Mouse (Mus musculus) gastrocnemius, adult 2 months (tissue): ENCODE results near the gene Zc3h13. TPM values are rescaled to one million over a fixed set of nuclear protein-coding genes. Genes with fewer than 3 reads are reported as not detected.

ENCODE experiments used
- DNase-seq: peaks from one replicate; pipeline ENCODE4 v3.0.0; 2022
- H3K27ac ChIP-seq: fragments of 200-600 bp; 2 replicates; pipeline ENCODE4 v1.8.1; 2022; ENCODE audit warnings: mild to moderate bottlenecking
- H3K4me3 ChIP-seq: fragments of 200-600 bp; 2 replicates; pipeline ENCODE4 v1.8.1; 2022; ENCODE audit warnings: mild to moderate bottlenecking, moderate library complexity
- CTCF ChIP-seq: fragments of 200-600 bp; IDR thresholded peaks from 2 replicates; pipeline ENCODE4 v1.8.1; 2022; ENCODE audit warnings: antibody characterized with exemption, mild to moderate bottlenecking, moderate library complexity
- intact Hi-C: fragments of 180-260 bp; cut with DNase I; formaldehyde crosslinking; loops from one replicate; pipeline ENCODE4 v1.15.1; 2025
- microRNA-seq: library from miRNA; unstranded; fragments of <30 nt; microRNA quantifications from one replicate; pipeline ENCODE4 v1.2.0, GENCODE M21; 2021
- total RNA-seq, 2 experiments: library from RNA; stranded (reverse); gene quantifications; 2 replicates each; pipeline ENCODE4 v1.2.3; 2021

The Zc3h13 gene
- total RNA-seq, 2 experiments from 2014 or later: 14.7 to 15.3 TPM

DNA sequence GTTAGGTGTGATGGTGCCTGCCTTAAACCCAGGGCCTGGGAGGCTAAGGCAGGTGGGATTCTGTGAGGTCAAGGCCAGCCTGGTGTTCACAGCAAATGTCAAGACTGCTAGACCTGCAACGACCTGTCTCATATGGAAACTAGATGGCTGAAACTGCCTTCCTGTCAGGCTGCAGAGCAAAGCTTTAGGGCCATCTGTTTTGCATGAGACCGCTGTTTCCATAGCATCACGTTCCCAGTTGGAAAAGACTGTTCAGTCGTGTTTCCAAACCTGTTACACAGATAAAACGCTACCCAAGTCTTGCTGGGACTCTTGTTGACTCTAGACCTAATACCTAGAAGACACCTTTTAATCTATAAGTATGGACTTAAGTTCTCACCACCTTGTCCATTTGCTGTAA lies 61.9 kb downstream of the Zc3h13 start:
- Histone ChIP-seq H3K4me3 (no peak overlapping the region), H3K27ac (no peak overlapping the region)
- no peak for TF ChIP-seq CTCF
- intact Hi-C loops: no loop called here
- DNase-seq: no peak

DNA sequence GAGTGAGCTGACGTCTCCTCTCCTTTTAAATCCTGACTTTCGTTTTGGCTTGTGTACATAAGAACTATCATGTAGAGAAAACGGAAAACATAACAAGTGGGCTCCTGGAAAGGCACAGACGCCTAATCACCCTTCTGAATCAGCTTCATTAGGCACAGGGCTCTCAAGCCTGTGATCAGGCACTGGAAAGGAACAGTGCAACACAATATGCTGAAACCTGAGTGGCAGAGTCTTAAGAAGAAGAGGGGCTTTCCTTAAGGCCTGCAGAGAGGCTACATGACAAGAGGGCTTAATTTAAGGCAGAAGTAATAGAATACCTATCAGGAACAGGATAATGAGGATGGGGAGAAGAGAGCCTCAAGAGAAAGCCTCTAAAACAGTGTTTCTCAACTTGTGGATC lies 67.5 kb downstream of the Zc3h13 start:
- no peak overlapping the region for H3K4me3 ChIP-seq
- no peak for DNase-seq
- no peak overlapping the region for H3K27ac ChIP-seq
- no peak for TF ChIP-seq CTCF
- intact Hi-C loops: no loop called here

DNA sequence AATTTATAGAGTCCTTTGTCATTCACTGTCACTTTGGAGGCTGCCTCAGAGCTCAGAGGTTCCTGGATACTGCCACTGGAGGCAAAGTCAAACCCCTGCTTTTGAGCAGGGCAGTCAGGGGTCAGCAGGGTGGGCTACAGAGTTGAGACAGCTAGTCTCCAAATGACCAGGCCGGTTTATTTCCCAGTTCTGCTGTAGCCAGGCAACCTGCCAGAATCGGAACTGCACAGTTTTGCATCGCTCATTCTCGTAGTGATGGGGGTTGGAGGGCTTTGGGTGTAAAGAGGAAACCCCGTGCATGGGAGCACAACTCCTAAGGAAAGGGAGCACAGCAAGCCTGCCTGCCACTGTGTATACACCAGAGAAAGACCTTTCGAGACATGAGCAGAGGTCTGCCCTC lies 79.1 kb downstream of the Zc3h13 start:
- TF ChIP-seq CTCF: no peak
- DNase-seq: no peak
- Histone ChIP-seq H3K27ac (no peak overlapping the region), H3K4me3 (no peak overlapping the region)
- intact Hi-C loops: no loop called here

DNA sequence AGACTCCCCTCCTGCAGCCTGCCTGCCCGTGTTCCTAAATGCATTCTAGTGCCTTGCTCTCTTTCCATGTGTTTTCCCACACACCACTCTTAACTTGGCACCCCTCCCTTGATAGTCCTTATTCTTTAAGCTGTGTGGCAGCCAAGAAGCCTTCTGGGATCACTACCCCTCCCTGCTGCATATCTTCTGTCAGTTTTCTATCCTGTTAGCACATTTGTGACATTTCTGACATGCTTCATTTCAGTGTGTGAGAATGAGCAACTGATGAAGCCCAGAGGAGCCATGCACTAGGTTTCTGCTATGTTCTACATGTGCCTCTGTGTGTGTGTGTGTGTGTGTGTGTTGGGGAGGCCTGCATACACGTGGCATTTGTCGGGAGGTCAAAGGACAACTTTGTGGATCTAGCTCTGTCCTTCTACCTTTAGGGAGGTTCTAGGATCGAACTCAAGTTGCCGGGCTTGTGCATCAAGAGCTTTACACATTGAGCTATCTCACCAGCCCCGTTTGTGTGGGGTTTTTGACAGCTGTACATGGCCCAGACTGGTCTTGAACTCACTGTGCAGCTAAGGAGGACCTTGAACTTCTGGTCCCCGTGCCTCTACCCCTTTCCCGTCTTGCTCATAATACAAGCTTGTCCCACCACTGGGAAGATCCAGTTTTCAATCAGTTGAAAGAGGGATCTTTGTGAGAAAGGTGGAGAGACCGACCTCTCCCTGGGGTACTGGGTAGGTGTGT lies 81.3 kb downstream of the Zc3h13 start:
- no peak overlapping the region for H3K27ac ChIP-seq
- no peak for DNase-seq
- no peak overlapping the region for H3K4me3 ChIP-seq
- intact Hi-C loops: no loop called here
- no peak for TF ChIP-seq CTCF

DNA sequence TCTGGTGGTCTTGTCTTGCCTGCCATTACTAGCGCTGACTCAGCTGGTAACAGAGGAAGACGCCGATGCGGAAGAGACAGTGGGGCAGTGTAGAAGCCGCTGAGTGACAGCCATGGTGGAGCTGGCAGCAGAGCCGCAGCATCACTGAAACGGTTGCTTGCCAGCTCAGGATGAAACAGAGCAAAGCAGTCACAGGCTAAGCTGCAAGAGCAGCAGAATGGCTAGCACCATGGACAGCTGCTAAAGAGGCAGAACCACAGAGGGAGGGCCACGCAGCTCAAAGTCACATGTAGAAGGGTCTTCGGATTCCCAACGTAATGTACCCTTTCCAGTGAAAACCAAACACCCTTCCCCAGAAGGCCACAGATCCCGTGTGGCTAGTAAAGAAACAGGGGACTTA lies 82.6 kb downstream of the Zc3h13 start:
- intact Hi-C loops: no loop called here
- no peak overlapping the region for H3K4me3 ChIP-seq
- no peak for TF ChIP-seq CTCF
- H3K27ac ChIP-seq: no peak overlapping the region
- no peak for DNase-seq

DNA sequence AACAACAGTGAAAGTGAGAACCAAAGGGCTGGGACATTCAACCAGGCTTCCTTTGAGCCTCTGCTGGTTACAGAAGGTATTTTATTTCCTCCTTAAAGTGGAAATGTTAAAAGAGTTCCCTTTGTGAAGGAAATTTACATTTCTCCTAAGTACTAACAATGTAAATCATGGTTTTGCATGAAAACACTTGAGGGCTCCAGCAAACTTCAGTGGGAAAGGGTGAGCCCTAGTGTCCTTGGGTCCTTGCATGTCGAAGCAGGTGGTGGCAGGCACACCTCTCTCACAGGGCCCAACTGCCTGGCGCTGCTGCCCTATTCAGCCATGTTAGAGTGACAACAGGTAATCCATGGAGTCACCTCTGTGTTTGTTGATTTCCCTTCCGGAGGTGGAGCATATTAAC lies 83.3 kb downstream of the Zc3h13 start:
- H3K4me3 ChIP-seq: no peak overlapping the region
- DNase-seq: no peak
- no peak overlapping the region for H3K27ac ChIP-seq
- TF ChIP-seq CTCF: no peak
- intact Hi-C loops: no loop called here

DNA sequence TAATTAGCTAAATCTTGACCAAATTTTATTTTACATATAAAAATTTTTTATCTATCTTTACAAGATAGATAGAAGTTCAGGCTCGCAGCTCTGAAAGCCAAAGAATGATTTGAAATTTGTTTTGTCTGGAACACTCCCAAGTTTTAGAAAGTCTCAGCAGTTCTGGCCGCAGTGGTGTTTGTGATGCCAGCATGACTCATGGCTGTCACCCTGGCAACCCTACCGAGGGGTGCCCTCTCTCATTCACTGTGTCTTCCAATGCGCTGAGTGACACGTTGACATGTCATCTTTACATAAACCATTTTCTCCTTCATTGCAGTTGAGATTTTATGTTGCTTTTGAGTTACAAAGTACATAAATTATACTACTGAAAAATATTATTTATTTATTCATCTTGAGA lies 85.7 kb downstream of the Zc3h13 start:
- no peak for TF ChIP-seq CTCF
- no peak overlapping the region for H3K27ac ChIP-seq
- DNase-seq: no peak
- intact Hi-C loops: no loop called here
- H3K4me3 ChIP-seq: no peak overlapping the region

DNA sequence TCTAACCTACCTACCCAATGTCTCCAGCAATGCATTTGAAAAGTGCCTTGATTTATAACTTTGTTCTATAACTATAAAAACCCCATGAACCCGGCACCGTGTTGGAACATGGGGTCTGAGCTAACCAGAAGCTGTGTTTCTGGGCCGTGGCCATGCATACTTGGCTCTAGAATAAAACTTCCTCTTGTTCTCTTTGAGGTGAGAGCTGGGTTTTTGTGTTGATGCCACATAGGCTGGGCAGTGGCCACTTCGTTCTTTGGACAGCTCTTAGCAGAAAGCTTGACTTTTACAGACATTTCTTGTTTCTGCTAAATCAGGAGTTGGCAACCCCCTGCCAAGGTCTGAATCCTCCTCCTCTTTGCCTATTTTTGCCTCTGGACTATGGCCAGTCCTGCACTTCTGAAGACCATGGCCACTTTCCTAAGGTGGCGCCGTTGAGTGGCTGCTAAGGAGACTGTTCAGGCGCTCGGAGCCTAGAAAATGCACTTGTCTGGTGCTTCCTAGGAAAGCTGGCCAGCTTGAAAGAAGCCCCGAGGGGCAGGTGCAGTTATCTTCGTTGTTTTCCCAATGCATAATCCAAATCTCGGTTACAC lies 90.9 kb downstream of the Zc3h13 start:
- intact Hi-C loops: no loop called here
- Histone ChIP-seq H3K27ac (no peak overlapping the region), H3K4me3 (no peak overlapping the region)
- no peak for DNase-seq
- TF ChIP-seq CTCF: no peak

DNA sequence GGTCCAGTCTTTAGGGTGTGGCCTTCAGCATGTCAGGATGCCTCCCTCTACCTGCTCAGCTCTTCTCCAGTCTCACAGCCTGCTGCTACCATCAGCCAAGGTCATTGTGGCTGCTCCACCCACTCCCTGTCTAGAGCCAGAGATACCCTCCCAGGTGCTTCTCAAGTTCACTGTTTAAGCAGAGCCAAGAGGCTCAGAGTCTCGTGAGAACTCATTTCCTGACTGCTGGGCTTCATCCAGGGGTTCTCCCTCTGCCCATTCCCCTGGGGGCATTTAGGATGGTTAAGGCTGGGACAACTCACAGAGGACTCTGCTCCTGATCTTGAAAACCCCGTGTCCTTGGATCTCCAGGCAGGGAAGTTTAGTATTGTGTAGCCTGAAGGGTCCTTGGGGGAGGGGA lies 92.1 kb downstream of the Zc3h13 start:
- DNase-seq: no peak
- Histone ChIP-seq H3K27ac (no peak overlapping the region), H3K4me3 (no peak overlapping the region)
- no peak for TF ChIP-seq CTCF
- intact Hi-C loops: no loop called here

DNA sequence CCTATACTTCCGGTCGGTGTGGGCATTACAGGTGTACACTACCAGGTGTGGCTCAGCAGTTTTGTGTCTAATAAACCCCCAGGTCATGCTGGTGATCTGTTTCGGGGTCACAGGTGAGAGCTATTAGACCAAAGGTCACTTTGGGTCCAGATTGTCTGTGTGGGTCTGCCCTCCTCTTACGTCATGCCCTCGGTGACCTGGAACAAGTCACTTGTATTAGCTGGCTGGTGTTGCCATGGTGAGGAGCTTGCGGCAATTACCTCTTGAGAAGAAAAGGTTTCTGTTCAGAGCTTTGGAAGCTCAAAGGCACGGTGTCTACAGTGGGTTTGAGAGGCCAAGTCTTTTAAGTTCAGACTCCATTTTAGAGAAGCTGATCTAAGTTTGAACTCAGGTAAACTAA lies 93.4 kb downstream of the Zc3h13 start:
- Histone ChIP-seq H3K27ac (no peak overlapping the region), H3K4me3 (no peak overlapping the region)
- DNase-seq: no peak
- intact Hi-C loops: no loop called here
- no peak for TF ChIP-seq CTCF

Small RNA genes within 50 kb of the gene (microRNA-seq; reads per million reads assigned to microRNA genes)
- not detected for gene Gm44482

Other genes with a start within 250 kb of the Zc3h13 start
- gene Lrrc63, start 153.5 kb upstream of the Zc3h13 start, total RNA-seq: not detected
- gene Lcp1, start 153.3 kb upstream of the Zc3h13 start, total RNA-seq: 1 to 10 TPM; 1.7 to 2.3 TPM
- gene Cpb2, start 42.1 kb upstream of the Zc3h13 start, total RNA-seq: not detected
- not detected for gene Siah3, start 171.6 kb downstream of the Zc3h13 start, total RNA-seq